Mouse (Mus musculus) bone marrow, adult 2 months (tissue): Measurements from ENCODE around the gene Irf1.

ENCODE experiments used
- CTCF ChIP-seq: fragments of 200-500 bp; IDR thresholded peaks from 2 replicates; pipeline ENCODE4 v1.5.1; 2011; ENCODE audit warnings: low read length, control low read depth; ENCODE audit not compliant: control insufficient read depth, insufficient read depth
- POLR2A ChIP-seq: fragments of 200-500 bp; IDR thresholded peaks from 2 replicates; pipeline ENCODE4 v1.6.1; 2011; ENCODE audit warnings: low read depth, mild to moderate bottlenecking, control low read depth, low read length, borderline replicate concordance; ENCODE audit not compliant: control insufficient read depth

- no peak for TF ChIP-seq POLR2A
- no peak for TF ChIP-seq CTCF
These were observed 10.0 kb upstream of the Irf1 start for GRCm38 (mm10) chr11:53759545-53760406.
